Mouse (Mus musculus) lung, adult 2 months (tissue): Measurements from ENCODE around the gene Dlgap1.

Experiments used
- CTCF ChIP-seq: fragments of 200-500 bp; IDR thresholded peaks from 2 replicates; pipeline ENCODE4 v1.5.1; 2011; ENCODE audit warnings: mild to moderate bottlenecking, low read length, control low read depth; ENCODE audit not compliant: insufficient read depth
- POLR2A ChIP-seq: fragments of 200-500 bp; IDR thresholded peaks from 2 replicates; pipeline ENCODE4 v1.6.1; 2011; ENCODE audit warnings: low read depth, mild to moderate bottlenecking, control low read depth, low read length, borderline replicate concordance; ENCODE audit errors: extremely low read depth

- TF ChIP-seq CTCF (no peak), POLR2A (no peak)
Measured at GRCm38 (mm10) chr17:70442976-70443375, 474.1 kb downstream of the Dlgap1 start.
